Mouse (Mus musculus) limb, embryonic 12.5 days (tissue): ENCODE data around the gene Unc13d. TPM values are rescaled to one million over a fixed set of nuclear protein-coding genes. Genes with fewer than 3 reads are reported as not detected.

Source experiments
- ATAC-seq: fragments of 200-750 bp; cut with Nextera tagmentation; 2 replicates; pipeline ENCODE4 v1.8.0; 2017; ENCODE audit warnings: low read depth, moderate TSS enrichment; ENCODE audit not compliant: insufficient number of reproducible peaks, insufficient read depth, low FRiP score, low TSS enrichment
- H3K27ac ChIP-seq: fragments of 300-500 bp; sonication (generic); 2 replicates; pipeline ENCODE4 v1.5.1; 2016; ENCODE audit warnings: mild to moderate bottlenecking, moderate library complexity
- H3K27me3 ChIP-seq: fragments of 300-500 bp; sonication (generic); 2 replicates; pipeline ENCODE4 v1.6.1; 2016; ENCODE audit warnings: mild to moderate bottlenecking, moderate library complexity
- H3K36me3 ChIP-seq: fragments of 300-500 bp; sonication (generic); 2 replicates; pipeline ENCODE4 v1.6.1; 2016; ENCODE audit warnings: mild to moderate bottlenecking, moderate library complexity
- H3K4me1 ChIP-seq: fragments of 300-500 bp; sonication (generic); replicated peaks from 2 replicates; pipeline ENCODE4 v1.6.1; 2016
- H3K4me2 ChIP-seq: fragments of 300-500 bp; sonication (generic); 2 replicates; pipeline ENCODE4 v1.6.1; 2016; ENCODE audit warnings: mild to moderate bottlenecking, moderate library complexity
- H3K4me3 ChIP-seq: fragments of 300-500 bp; sonication (generic); replicated peaks from 2 replicates; pipeline ENCODE4 v1.5.1; 2016; ENCODE audit warnings: mild to moderate bottlenecking
- H3K9ac ChIP-seq: fragments of 300-500 bp; sonication (generic); replicated peaks from 2 replicates; pipeline ENCODE4 v1.6.1; 2016; ENCODE audit warnings: mild to moderate bottlenecking, moderate library complexity
- H3K9me3 ChIP-seq: fragments of 300-500 bp; sonication (generic); 2 replicates; pipeline ENCODE4 v1.6.1; 2016; ENCODE audit warnings: mild to moderate bottlenecking, moderate library complexity
- WGBS: fragments of 180-500 bp; shearing (Covaris S2); methylation state at CpG from one replicate; pipeline ENCODE4 v1.1.7; 2016; 5-methylcytosine and 5-hydroxymethylcytosine counted together
- polyA plus RNA-seq: library from polyadenylated mRNA; unstranded; fragments of >200 nt; fragmentation: Nextera tagmentation; extraction: Ambion mirVana; gene quantifications from 2 replicates; pipeline ENCODE4 v1.2.1, GENCODE M21; 2016

The Unc13d gene
- polyA plus RNA-seq, 1 experiment from 2014 or later = 1.4 TPM

DNA sequence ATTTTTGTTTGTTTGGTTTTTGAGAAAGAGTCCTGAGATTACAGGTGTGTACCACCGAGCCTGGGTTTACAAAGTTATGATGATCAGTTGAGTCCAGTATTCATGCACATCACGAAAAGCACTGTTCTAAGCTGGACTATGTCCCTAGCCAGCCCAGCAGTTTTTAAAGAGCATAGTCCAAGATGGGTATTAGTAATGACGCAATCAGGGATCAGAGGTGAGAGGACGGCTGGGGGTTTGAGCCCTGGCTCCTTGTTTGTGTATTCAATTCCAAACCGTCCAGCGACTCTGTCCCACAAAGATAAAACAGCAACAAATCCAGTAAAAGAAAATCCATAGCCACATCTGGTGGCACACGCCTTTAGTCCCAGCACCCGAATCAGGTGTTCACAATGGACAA, 10.4 kb upstream of the Unc13d start:
- 85% methylated on average over 8 of the region's 8 CpGs for WGBS
- Histone ChIP-seq H3K4me2 (peak overlapping the region; percentile 57), H3K27me3 (no peaks in the 10 kb centered on the region)

DNA sequence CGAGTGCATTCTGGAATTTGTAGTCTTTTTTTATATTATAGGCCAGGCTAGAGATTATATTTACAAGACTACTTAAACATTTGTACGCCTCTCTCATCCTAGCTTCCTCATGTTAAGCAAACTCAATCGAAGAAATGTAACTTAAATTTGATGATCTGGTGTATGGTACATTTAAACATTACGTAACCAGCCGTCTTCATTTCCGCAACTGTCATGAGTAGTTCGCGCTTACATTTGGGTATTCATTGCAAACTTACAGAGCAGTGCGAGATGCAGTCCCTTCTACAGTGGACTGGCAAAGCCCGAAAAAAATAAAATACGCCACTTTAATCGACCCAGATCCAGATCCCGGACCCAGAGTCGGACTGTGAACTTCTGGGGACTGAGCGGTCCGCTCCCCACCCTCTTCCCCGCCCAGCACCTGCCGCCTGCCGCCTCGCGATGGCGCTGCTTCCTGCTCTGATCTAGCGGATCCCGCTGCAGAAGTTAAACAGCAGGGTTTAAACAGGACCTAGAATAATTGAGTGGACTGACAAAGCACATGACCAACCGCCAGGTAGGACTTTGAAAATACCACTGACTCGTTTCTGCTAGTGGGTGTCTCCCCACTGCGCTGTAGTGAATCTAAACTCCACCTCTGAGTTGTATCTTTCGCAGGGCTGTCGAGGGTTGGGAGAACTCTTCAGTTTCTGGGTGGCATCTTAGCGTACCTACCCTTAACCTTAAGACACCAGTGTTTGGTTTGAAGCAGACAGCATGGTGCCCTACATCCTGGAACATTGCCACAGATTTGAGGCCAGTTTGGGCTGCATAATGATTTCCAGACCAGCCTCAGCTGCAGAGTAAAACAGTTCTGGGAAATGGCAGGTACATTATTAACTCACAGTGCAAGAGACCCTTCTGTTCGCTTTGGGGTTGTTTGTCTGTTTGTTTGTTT, 9.7 kb upstream of the Unc13d start:
- H3K4me2 ChIP-seq = peak overlapping the region; percentile 57
- peak overlapping the region; percentile 51 for H3K4me3 ChIP-seq
- ATAC-seq = peak; percentile 62
- H3K36me3 ChIP-seq = peaks cover 20% of the 10 kb centered on the region
- peak overlapping the region; percentile 60 for H3K27ac ChIP-seq
- H3K9ac ChIP-seq = peak overlapping the region; percentile 13; the same call in 1 of the 2 replicates
- WGBS = 3% methylated on average over 31 of the region's 31 CpGs
- H3K4me1 ChIP-seq = peaks cover 18% of the 10 kb centered on the region
- H3K9me3 ChIP-seq = no peaks in the 10 kb centered on the region
- no peaks in the 10 kb centered on the region for H3K27me3 ChIP-seq

More for the DNA sequence above, 10.4 kb upstream of the Unc13d start:
- H3K4me1 ChIP-seq = peaks cover 18% of the 10 kb centered on the region
- H3K36me3 ChIP-seq = peaks cover 15% of the 10 kb centered on the region
- H3K9me3 ChIP-seq = no peaks in the 10 kb centered on the region
- no peak for ATAC-seq
- no peak overlapping the region for H3K27ac ChIP-seq
- peak overlapping the region; percentile 13; the same call in 1 of the 2 replicates for H3K9ac ChIP-seq
- H3K4me3 ChIP-seq = no peak overlapping the region

DNA sequence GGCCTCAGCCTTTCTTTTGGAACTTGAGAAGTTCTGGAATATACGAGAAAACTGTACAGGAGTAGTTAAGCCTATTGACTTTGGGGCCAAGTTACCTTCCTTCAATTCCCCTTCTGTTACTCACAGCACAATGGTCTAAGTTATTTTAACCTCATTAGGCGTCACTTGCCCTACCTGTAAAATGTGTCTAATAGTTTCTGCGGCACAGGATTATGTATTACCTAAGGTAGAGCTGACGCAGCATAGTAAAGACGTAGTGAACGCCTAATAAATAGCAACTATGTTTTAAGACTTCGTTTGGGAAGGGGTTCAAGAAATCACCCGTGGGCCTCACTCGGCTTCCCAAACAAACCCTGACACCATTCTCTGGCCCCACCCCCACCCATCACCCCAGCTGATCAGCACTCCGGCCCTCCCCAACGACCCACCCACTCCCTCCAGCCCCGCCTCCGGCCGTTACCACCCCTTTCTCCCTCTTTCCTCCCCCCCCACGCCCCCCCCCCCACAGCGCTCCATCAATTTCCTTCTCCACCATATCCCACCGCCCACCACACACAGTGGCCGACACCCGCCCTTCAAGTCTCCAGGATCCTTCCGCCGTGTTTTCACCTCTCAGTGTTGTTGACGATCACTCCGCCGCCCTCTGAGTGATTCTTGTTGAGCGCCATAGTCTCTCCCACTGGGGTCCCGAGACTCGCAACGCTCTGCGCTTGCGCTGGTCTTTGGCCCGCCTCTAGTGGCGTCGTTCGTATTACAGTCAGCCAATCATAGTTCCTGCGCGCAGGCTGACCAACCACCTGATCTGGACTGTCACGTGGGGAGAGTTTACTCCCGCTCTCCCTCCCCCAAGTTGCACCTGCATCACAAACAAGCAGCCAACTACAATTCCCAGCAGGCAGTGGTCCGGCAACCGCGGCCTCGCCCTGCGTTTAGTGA, 8.8 kb upstream of the Unc13d start, which contains the start of gene Wbp2:
Wbp2 (minus strand) TSS at position 738 of the 936 bp plus-strand sequence.
- H3K9me3 ChIP-seq = no peaks in the 10 kb centered on the region
- 4% methylated on average over 37 of the region's 43 CpGs for WGBS
- H3K27ac ChIP-seq = peak within 1 kb of the TSS; percentile 60
- H3K4me3 ChIP-seq = peak within 1 kb of the TSS; percentile 51
- peak within 1 kb of the TSS; percentile 48 for H3K9ac ChIP-seq
- H3K36me3 ChIP-seq = peaks cover 30% of the 10 kb centered on the region
- peak; percentile 94 for ATAC-seq
- H3K4me2 ChIP-seq = peak within 1 kb of the TSS; percentile 57
- H3K27me3 ChIP-seq = no peaks in the 10 kb centered on the region
- peaks cover 18% of the 10 kb centered on the region for H3K4me1 ChIP-seq

DNA sequence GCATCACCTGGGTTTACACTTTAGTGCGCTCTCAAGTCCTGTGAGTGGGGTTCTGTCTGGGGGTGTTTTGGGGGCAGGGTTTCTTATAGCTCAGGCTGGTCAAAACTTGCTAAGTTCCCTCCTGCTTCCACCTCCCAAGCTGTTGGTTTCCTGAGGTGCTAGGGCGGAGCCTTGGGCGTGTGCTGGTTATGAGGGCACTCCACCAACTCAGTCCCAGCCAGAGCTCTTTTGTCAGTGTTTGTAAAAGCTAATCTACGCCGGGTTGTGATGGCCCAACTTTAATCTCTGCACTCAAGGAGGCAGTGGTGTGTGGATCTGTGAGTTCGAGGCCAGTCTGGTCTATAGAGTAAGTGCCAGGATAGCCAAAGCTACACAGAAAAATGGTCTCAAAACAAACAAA, 6.4 kb upstream of the Unc13d start:
- peaks cover 53% of the 10 kb centered on the region for H3K36me3 ChIP-seq
- no peaks in the 10 kb centered on the region for H3K27me3 ChIP-seq

DNA sequence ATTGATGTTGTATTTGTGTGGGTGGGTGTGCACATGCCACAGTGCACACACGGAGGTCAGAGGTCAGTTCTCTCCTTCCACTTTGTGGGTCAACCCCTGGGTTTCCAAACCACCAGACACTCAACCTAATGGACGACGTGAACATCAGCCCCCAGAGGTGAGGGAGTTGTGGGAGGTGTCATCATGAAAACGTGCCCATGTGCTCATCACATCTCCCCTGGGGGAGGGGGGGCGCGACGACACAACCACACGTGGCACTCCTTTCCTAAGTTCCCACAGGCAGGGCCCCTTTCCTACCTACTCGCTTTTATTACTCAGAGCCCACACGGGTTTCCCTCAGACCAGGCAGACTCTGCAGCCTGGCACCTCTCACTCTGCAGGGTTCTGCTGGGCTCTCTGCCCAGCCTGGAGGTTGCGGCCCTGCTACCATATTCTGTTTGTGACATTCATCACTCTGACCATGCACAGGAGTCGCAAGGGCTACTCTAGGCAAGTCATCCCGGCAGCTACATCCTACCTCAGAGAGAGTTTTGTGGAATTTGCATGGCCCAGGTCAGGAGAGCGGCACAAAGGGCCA, 5.4 kb upstream of the Unc13d start:
- ATAC-seq = no peak
- no peaks in the 10 kb centered on the region for H3K9me3 ChIP-seq
- WGBS = 90% methylated on average over 14 of the region's 14 CpGs
- H3K4me2 ChIP-seq = no peak overlapping the region
- H3K27me3 ChIP-seq = no peaks in the 10 kb centered on the region
- peaks cover 59% of the 10 kb centered on the region for H3K36me3 ChIP-seq
- no peak overlapping the region for H3K4me3 ChIP-seq
- peaks cover 23% of the 10 kb centered on the region for H3K4me1 ChIP-seq
- H3K27ac ChIP-seq = no peak overlapping the region
- no peak overlapping the region for H3K9ac ChIP-seq

More for the DNA sequence above, 6.4 kb upstream of the Unc13d start:
- ATAC-seq = no peak
- 93% methylated on average over 6 of the region's 6 CpGs for WGBS
- Histone ChIP-seq H3K4me3 (no peak overlapping the region), H3K27ac (no peak overlapping the region), H3K9me3 (no peaks in the 10 kb centered on the region), H3K4me1 (peaks cover 20% of the 10 kb centered on the region), H3K4me2 (no peak overlapping the region), H3K9ac (no peak overlapping the region)

DNA sequence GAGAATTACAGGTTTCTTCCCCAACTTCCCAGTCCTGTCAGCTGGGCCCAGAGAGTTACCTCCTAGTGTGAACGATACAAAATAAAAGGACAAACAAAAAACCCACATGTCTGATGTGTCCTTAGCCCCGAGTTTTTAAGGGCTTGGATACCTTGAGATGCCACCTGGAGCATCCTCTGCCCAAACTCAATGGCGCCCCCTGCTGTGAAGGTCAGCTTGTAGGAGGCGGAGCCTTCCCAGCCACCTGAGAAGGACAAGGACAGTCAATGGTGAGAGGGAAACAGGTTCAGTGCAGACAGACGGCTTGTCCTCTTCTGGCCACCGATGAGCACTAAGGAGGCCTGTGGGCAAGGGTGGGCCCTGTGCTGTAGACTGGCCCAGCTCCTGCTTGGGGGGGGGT, 3.3 kb upstream of the Unc13d start:
- no peaks in the 10 kb centered on the region for H3K9me3 ChIP-seq
- H3K9ac ChIP-seq = no peak overlapping the region
- 72% methylated on average over 6 of the region's 6 CpGs for WGBS
- no peak overlapping the region for H3K4me2 ChIP-seq
- ATAC-seq = no peak
- peaks cover 25% of the 10 kb centered on the region for H3K4me1 ChIP-seq
- H3K36me3 ChIP-seq = peaks cover 59% of the 10 kb centered on the region
- H3K4me3 ChIP-seq = no peak overlapping the region
- H3K27me3 ChIP-seq = no peaks in the 10 kb centered on the region
- no peak overlapping the region for H3K27ac ChIP-seq

DNA sequence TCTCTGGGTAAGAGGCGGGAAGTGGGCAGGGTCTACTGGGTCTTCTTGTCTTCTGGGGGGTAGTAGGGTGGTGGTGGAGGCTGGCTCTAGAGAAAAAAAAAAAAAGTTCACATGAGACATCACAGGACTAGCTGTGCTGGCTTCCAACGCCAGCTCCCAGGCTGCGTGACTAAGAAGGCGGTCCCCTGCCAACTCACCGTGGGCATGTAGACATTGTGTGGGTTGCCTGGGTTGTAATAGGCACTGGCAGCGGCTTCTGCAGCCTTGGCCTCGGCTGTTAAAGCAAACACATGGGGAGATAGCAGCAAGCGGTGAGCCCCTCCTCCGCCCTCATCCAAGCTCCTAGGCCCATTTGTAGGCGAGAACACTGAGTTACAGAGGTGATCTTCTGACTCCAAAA, 1.8 kb upstream of the Unc13d start:
- Histone ChIP-seq H3K9me3 (no peaks in the 10 kb centered on the region), H3K4me3 (no peak overlapping the region), H3K9ac (no peak overlapping the region), H3K27me3 (no peaks in the 10 kb centered on the region), H3K4me2 (no peak overlapping the region), H3K4me1 (peaks cover 19% of the 10 kb centered on the region), H3K27ac (peak overlapping the region; percentile 50; the same call in 1 of the 2 replicates), H3K36me3 (peaks cover 57% of the 10 kb centered on the region)
- whole genome bisulfite sequencing = 81% methylated on average over 10 of the region's 10 CpGs
- no peak for ATAC-seq

DNA sequence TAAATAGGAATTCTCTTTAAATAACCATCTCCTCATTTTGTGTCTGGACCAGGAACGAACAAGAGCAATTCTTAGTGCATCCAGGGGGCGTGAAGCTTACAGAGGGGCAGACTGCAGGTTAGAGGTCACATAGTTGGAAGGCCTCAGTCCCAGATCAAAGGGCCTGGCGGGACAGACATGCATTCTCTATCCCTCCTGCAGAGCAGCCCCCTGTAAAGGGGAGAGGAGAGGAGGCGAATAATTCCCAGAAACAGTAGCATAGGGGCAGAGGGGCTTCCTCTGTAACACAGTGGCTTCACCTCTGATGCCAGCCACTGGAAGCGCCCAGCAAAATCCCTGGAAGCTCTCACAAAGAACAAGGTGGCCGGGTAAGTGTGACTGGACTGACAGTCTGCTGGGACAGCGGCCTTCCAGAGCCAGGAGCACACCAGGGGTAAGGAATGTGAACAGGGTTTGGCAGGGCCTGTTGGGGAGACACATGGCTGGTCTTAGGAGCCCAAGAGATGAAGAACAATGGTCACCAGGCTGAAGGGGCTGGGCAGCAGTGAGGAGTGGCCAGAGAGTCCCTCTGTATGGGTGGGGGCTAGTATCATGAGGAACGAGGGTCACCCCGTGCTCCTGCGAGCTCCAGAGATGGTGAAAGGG, 1.0 kb upstream of the Unc13d start:
- Histone ChIP-seq H3K36me3 (peaks cover 51% of the 10 kb centered on the region), H3K4me2 (no peak overlapping the region), H3K9me3 (no peaks in the 10 kb centered on the region), H3K4me3 (no peak overlapping the region), H3K9ac (no peak overlapping the region; the same call in 1 of the 2 replicates), H3K27me3 (no peaks in the 10 kb centered on the region), H3K4me1 (peaks cover 19% of the 10 kb centered on the region), H3K27ac (peak overlapping the region; percentile 50; the same call in 1 of the 2 replicates)
- ATAC-seq = no peak
- WGBS = 33% methylated on average over 10 of the region's 10 CpGs

DNA sequence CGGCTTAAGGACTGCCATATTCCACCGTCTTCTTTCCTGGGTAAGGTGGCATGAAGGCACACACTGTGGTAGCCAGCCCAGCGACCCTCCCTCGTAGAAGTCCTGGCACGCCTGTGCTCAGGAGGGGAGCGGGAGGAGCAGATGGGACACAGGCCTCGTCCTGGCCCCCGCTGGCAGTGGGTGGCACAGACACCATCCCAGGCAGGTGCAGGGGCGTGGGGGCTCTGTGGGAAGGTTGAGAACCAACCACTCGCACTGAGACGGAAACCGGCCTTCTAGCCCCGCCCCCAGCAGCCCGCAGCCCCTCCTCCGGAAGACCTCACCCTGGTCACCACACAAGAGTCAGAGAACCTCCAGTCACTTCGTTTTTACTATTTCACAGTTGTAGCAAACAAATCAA, 460 bp upstream of the Unc13d start:
- WGBS = 8% methylated on average over 16 of the region's 16 CpGs
- H3K9me3 ChIP-seq = no peaks in the 10 kb centered on the region
- peak overlapping the region; percentile 12; the same call in 1 of the 2 replicates for H3K27ac ChIP-seq
- peak overlapping the region; percentile 46 for H3K4me2 ChIP-seq
- no peaks in the 10 kb centered on the region for H3K27me3 ChIP-seq
- no peak overlapping the region for H3K9ac ChIP-seq
- H3K4me1 ChIP-seq = peaks cover 19% of the 10 kb centered on the region
- peak overlapping the region; percentile 26 for H3K4me3 ChIP-seq
- H3K36me3 ChIP-seq = peaks cover 45% of the 10 kb centered on the region
- ATAC-seq = no peak

DNA sequence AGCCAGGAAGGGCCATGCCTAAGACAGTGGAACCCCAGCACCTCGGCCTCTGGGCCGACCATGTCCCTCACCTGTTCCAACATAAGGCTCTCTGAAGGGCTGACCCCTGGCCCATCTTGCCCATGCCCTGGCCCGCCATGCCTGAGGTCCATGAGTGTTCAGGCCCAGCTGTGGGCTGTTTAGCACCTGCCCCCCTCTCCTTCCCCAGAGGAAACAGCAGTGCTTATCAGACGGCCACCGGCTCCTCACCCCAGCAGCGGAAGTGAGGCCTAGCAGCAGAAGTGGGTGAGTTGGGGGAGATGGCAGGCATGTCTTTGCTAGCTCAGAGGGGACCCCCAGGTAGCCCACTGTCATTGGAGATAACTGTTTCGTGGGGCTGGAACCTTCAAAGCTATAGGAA, 925 bp downstream of the Unc13d start:
- H3K27ac ChIP-seq = 0 out of 2 replicates have a peak overlapping the region, but pooled peaks have one; percentile 5
- H3K9ac ChIP-seq = no peak overlapping the region
- no peak for ATAC-seq
- WGBS = 82% methylated on average over 7 of the region's 7 CpGs
- H3K36me3 ChIP-seq = peaks cover 33% of the 10 kb centered on the region
- no peaks in the 10 kb centered on the region for H3K27me3 ChIP-seq
- H3K9me3 ChIP-seq = no peaks in the 10 kb centered on the region
- H3K4me2 ChIP-seq = peak overlapping the region; percentile 18; the same call in 1 of the 2 replicates
- no peak overlapping the region; the same call in 1 of the 2 replicates for H3K4me3 ChIP-seq
- H3K4me1 ChIP-seq = peaks cover 19% of the 10 kb centered on the region
